Mouse (Mus musculus) embryonic facial prominence, embryonic 13.5 days (tissue): ENCODE results near the gene Mcm7. TPM values are rescaled to one million over a fixed set of nuclear protein-coding genes. Genes with fewer than 3 reads are reported as not detected.

Experiments
- ATAC-seq: fragments of 200-750 bp; cut with Nextera tagmentation; 2 replicates; pipeline ENCODE4 v1.8.0; 2017; ENCODE audit warnings: low read depth; ENCODE audit not compliant: insufficient number of reproducible peaks, insufficient read depth, low FRiP score, low TSS enrichment
- H3K27ac ChIP-seq: fragments of 300-500 bp; sonication (generic); 2 replicates; pipeline ENCODE4 v1.5.1; 2015; ENCODE audit warnings: moderate library complexity, mild to moderate bottlenecking, inconsistent platforms
- H3K27me3 ChIP-seq: fragments of 300-500 bp; sonication (generic); 2 replicates; pipeline ENCODE4 v1.6.1; 2015; ENCODE audit warnings: mild to moderate bottlenecking, inconsistent platforms
- H3K36me3 ChIP-seq: fragments of 300-500 bp; sonication (generic); 2 replicates; pipeline ENCODE4 v1.6.1; 2015; ENCODE audit warnings: mild to moderate bottlenecking, inconsistent platforms
- H3K4me1 ChIP-seq: fragments of 300-500 bp; sonication (generic); 2 replicates; pipeline ENCODE4 v1.6.1; 2015; ENCODE audit warnings: inconsistent platforms
- H3K4me2 ChIP-seq: fragments of 300-500 bp; sonication (generic); 2 replicates; pipeline ENCODE4 v1.6.1; 2015; ENCODE audit warnings: moderate library complexity, mild to moderate bottlenecking, inconsistent platforms
- H3K4me3 ChIP-seq: fragments of 300-500 bp; sonication (generic); 2 replicates; pipeline ENCODE4 v1.5.1; 2015; ENCODE audit warnings: mild to moderate bottlenecking, inconsistent platforms
- H3K9ac ChIP-seq: fragments of 300-500 bp; sonication (generic); 2 replicates; pipeline ENCODE4 v1.6.1; 2015; ENCODE audit warnings: mild to moderate bottlenecking, inconsistent platforms
- H3K9me3 ChIP-seq: fragments of 300-500 bp; sonication (generic); 2 replicates; pipeline ENCODE4 v1.6.1; 2016; ENCODE audit warnings: inconsistent platforms
- WGBS: fragments of 180-500 bp; shearing (Covaris S2); methylation state at CpG from one replicate; pipeline ENCODE4 v1.1.7; 2015; ENCODE audit warnings: mixed read lengths; 5-methylcytosine and 5-hydroxymethylcytosine counted together
- microRNA counts: library from miRNA; unstranded; fragments of <30 nt; microRNA quantifications from one replicate; lab custom pipeline; 2016
- microRNA-seq: library from miRNA; unstranded; fragments of <30 nt; microRNA quantifications from one replicate; pipeline ENCODE4, GENCODE M21; 2016
- polyA plus RNA-seq: library from polyadenylated mRNA; unstranded; fragments of >200 nt; fragmentation: Nextera tagmentation; extraction: Ambion mirVana; gene quantifications from 2 replicates; pipeline ENCODE4 v1.2.1, GENCODE M21; 2015

The Mcm7 gene
- polyA plus RNA-seq, 1 experiment from 2014 or later: 201 TPM

- H3K27me3 ChIP-seq: no peaks in the 10 kb centered on the region
- no peak for ATAC-seq
- no peaks in the 10 kb centered on the region for H3K9me3 ChIP-seq
- WGBS: 75% methylated on average over 4 of the region's 4 CpGs
- H3K4me3 ChIP-seq: no peak overlapping the region
- H3K4me2 ChIP-seq: no peak overlapping the region
- H3K9ac ChIP-seq: no peak overlapping the region
- H3K36me3 ChIP-seq: peaks cover 40% of the 10 kb centered on the region
- H3K4me1 ChIP-seq: no peaks in the 10 kb centered on the region
- H3K27ac ChIP-seq: no peak overlapping the region
Measured at GRCm38 (mm10) chr5:138138585-138138984, 33.6 kb downstream of the Mcm7 start.

DNA sequence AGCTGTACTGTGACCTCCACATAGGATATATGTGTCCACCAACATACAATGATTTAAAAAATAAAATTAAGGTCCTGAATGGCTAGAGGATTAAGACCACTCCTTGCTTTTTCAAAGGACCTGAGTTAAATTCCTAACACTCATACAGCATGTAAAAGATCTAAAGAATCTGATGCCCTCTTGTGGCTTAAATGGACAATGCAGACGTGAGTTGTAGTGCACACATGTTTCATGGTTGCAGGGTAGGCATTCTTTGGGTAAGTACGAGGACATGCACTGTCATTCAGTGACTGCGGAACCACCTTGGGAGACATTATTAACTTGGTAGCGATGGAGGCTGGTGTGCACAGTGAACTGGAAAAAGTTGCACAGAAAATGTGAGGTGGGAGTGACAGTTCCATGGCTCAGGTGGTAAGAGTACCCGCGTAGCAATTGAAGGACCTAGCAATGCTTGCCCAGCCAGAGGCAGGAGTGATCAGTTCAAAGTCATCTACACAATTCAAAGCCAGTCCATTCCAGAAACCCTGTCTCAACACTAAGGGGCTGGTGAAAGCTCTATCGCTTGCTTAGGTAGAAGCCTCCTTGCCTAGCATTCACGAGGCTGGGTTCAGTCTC lies 34.2 kb downstream of the Mcm7 start:
- no peak for ATAC-seq
- 62% methylated on average over 8 of the region's 8 CpGs for WGBS
- Histone ChIP-seq H3K9me3 (no peaks in the 10 kb centered on the region), H3K4me2 (no peak overlapping the region), H3K27ac (no peak overlapping the region), H3K27me3 (no peaks in the 10 kb centered on the region), H3K4me1 (no peaks in the 10 kb centered on the region), H3K4me3 (no peak overlapping the region), H3K9ac (no peak overlapping the region), H3K36me3 (peaks cover 40% of the 10 kb centered on the region)

DNA sequence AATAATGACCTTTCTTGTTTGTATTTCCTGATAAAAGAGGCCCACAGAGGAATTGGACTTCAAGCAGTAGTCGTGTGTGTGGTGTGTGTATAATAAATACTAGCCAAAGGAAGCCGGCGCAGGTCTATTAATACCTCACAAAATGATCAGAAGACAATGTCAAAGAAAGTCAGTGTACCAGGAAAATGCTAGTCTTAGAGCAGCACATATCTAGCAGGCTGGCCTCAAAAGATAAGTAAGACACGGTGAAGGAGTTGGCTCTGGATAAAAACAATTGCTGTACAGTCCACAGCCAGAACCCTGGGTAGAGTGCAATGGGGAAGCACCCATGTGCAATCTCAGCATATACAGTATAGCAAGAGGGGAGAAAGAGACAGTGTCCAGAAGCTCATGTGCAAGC lies 35.0 kb downstream of the Mcm7 start:
- Histone ChIP-seq H3K36me3 (peaks cover 43% of the 10 kb centered on the region), H3K4me1 (no peaks in the 10 kb centered on the region), H3K4me3 (no peak overlapping the region), H3K27ac (no peak overlapping the region), H3K4me2 (no peak overlapping the region), H3K27me3 (no peaks in the 10 kb centered on the region), H3K9me3 (no peaks in the 10 kb centered on the region), H3K9ac (no peak overlapping the region)
- ATAC-seq: no peak
- WGBS: 87% methylated on average over 4 of the region's 4 CpGs

- Histone ChIP-seq H3K27me3 (no peaks in the 10 kb centered on the region), H3K4me1 (no peaks in the 10 kb centered on the region), H3K4me2 (no peak overlapping the region), H3K36me3 (peaks cover 77% of the 10 kb centered on the region), H3K9ac (no peak overlapping the region), H3K9me3 (no peaks in the 10 kb centered on the region), H3K4me3 (no peak overlapping the region), H3K27ac (no peak overlapping the region)
- no peak for ATAC-seq
- 79% methylated on average over 5 of the region's 5 CpGs for whole genome bisulfite sequencing
Measured at GRCm38 (mm10) chr5:138132425-138133064, 39.7 kb downstream of the Mcm7 start.

DNA sequence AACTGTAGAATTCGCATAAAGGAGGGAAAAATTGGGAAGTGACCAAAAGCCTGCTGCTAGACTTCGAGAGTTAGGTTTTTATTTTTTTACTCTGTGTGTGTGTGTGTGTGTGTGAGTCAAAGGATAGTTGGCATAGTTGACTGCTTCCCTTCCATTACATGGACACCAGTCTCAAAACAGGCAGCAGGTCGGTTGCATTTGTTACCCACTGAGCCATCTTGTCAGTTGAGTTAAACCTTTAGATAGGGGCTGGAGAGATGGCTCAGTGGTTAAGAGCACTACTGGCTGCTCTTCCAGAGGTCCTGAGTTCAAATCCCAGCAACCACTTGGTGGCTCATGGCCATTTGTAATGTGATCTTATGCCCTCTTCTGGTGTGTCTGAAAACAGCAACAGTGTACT lies 54.2 kb downstream of the Mcm7 start:
- no peak for ATAC-seq
- 75% methylated on average over 3 of the region's 3 CpGs for WGBS
- H3K9ac ChIP-seq: peak overlapping the region; percentile 80

GRCm38 (mm10) chr5:138117199-138118015 lies 54.8 kb downstream of the Mcm7 start:
- no peaks in the 10 kb centered on the region for H3K9me3 ChIP-seq
- ATAC-seq: no peak
- peak overlapping the region; percentile 80 for H3K9ac ChIP-seq
- WGBS: 4% methylated on average over 16 of the region's 16 CpGs
- peak overlapping the region; percentile 68 for H3K4me3 ChIP-seq
- peak overlapping the region; percentile 96 for H3K27ac ChIP-seq
- peak overlapping the region; percentile 72 for H3K4me2 ChIP-seq
- no peaks in the 10 kb centered on the region for H3K27me3 ChIP-seq
- H3K4me1 ChIP-seq: peaks cover 14% of the 10 kb centered on the region
- H3K36me3 ChIP-seq: peaks cover 24% of the 10 kb centered on the region

More for the DNA sequence above, 54.2 kb downstream of the Mcm7 start:
- peak overlapping the region; percentile 72 for H3K4me2 ChIP-seq
- H3K27me3 ChIP-seq: no peaks in the 10 kb centered on the region
- peak overlapping the region; percentile 96 for H3K27ac ChIP-seq
- no peaks in the 10 kb centered on the region for H3K9me3 ChIP-seq
- H3K36me3 ChIP-seq: peaks cover 27% of the 10 kb centered on the region
- H3K4me1 ChIP-seq: peaks cover 14% of the 10 kb centered on the region
- peak overlapping the region; percentile 68 for H3K4me3 ChIP-seq

- no peaks in the 10 kb centered on the region for H3K27me3 ChIP-seq
- WGBS: 7% methylated on average over 38 of the region's 38 CpGs
- H3K4me2 ChIP-seq: peak within 1 kb of the TSS; percentile 72
- peak within 1 kb of the TSS; percentile 68 for H3K4me3 ChIP-seq
- H3K9me3 ChIP-seq: no peaks in the 10 kb centered on the region
- peak within 1 kb of the TSS; percentile 80 for H3K9ac ChIP-seq
- peaks cover 20% of the 10 kb centered on the region for H3K36me3 ChIP-seq
- H3K27ac ChIP-seq: peak within 1 kb of the TSS; percentile 96
- peaks cover 14% of the 10 kb centered on the region for H3K4me1 ChIP-seq
- ATAC-seq: peak; percentile 96
Measured at GRCm38 (mm10) chr5:138116255-138117198, 55.7 kb downstream of the Mcm7 start, which contains the start of gene Zscan21. TSS of gene Zscan21 (plus strand) at chr5:138116903.

MicroRNAs within 50 kb of the gene (microRNA counts, 519-probe panel; counts per million panel counts)
- microRNA mmu-miR-106b (lab: Ali Mortazavi, UCI) (4,670 counts per million, percentile 93 among the panel's probes with 10 or more counts), microRNA mmu-miR-25 (lab: Ali Mortazavi, UCI) (5,547 counts per million, percentile 98 among the panel's probes with 10 or more counts), microRNA mmu-miR-93 (lab: Ali Mortazavi, UCI) (4,569 counts per million, percentile 92 among the panel's probes with 10 or more counts)

Small RNA genes within 50 kb of the gene (microRNA-seq; reads per million reads assigned to microRNA genes)
- gene Mir106b (10,901 reads per million, percentile 95 among the genes with 10 or more reads in this experiment), gene Mir25 (779 reads per million, percentile 75 among the genes with 10 or more reads in this experiment), gene Mir93 (19,685 reads per million, percentile 97 among the genes with 10 or more reads in this experiment)

Other genes with a start within 250 kb of the Mcm7 start
- gene Gjc3, start 209.3 kb downstream of the Mcm7 start, polyA plus RNA-seq: 0.46 and 0.52 TPM in 2 replicates
- gene Azgp1, start 190.9 kb downstream of the Mcm7 start, polyA plus RNA-seq: 0.17 and 0.40 TPM in 2 replicates
- not detected in 2 replicates for gene Smok3a, start 151.2 kb downstream of the Mcm7 start, polyA plus RNA-seq
- gene Smok3b, start 151.0 kb downstream of the Mcm7 start, polyA plus RNA-seq: not detected in 2 replicates
- not detected in 2 replicates for gene Smok3c, start 119.2 kb downstream of the Mcm7 start, polyA plus RNA-seq
- 21.6 and 23.3 TPM in 2 replicates for gene Zkscan1, start 87.3 kb downstream of the Mcm7 start, polyA plus RNA-seq
- gene Zscan21, start 55.5 kb downstream of the Mcm7 start, polyA plus RNA-seq: 70.7 and 71.3 TPM in 2 replicates
- gene Zfp113, start 16.7 kb downstream of the Mcm7 start, polyA plus RNA-seq: 24.0 and 24.4 TPM in 2 replicates
- gene Cops6, start 11.4 kb downstream of the Mcm7 start, polyA plus RNA-seq: 308 and 342 TPM in 2 replicates
- 35.7 and 37.5 TPM in 2 replicates for gene Ap4m1, start 420 bp downstream of the Mcm7 start, polyA plus RNA-seq
- 94.2 and 101 TPM in 2 replicates for gene Taf6, start 15.0 kb upstream of the Mcm7 start, polyA plus RNA-seq
- 67.5 and 69.8 TPM in 2 replicates for gene Cnpy4, start 15.1 kb upstream of the Mcm7 start, polyA plus RNA-seq
- gene Mblac1, start 21.9 kb upstream of the Mcm7 start, polyA plus RNA-seq: 9.0 and 9.3 TPM in 2 replicates
- not detected in 2 replicates for gene Nxpe5, start 53.5 kb upstream of the Mcm7 start, polyA plus RNA-seq
- 61.2 and 63.5 TPM in 2 replicates for gene Lamtor4, start 83.1 kb upstream of the Mcm7 start, polyA plus RNA-seq
- gene BC037034, start 91.6 kb upstream of the Mcm7 start, polyA plus RNA-seq: 5.8 and 9.0 TPM in 2 replicates
- gene Gal3st4, start 100.4 kb upstream of the Mcm7 start, polyA plus RNA-seq: 3.7 and 4.2 TPM in 2 replicates
- 0.23 and 0.24 TPM in 2 replicates for gene Gm43720, start 107.5 kb upstream of the Mcm7 start, polyA plus RNA-seq
- gene Gpc2, start 107.6 kb upstream of the Mcm7 start, polyA plus RNA-seq: 47.6 and 49.1 TPM in 2 replicates
- 6.2 and 6.9 TPM in 2 replicates for gene Stag3, start 107.8 kb upstream of the Mcm7 start, polyA plus RNA-seq
- gene Pvrig, start 169.5 kb upstream of the Mcm7 start, polyA plus RNA-seq: not detected in 2 replicates